Mouse (Mus musculus): ENCODE results near the gene Gpam. TPM values are rescaled to one million over a fixed set of nuclear protein-coding genes. Genes with fewer than 3 reads are reported as not detected.
"Not testable (repeated sequence)": the region's sequence is repeated elsewhere in the genome, so short reads cannot be mapped to it uniquely, and the experiment has no call there.

The Gpam gene
- 0.60 and 2.5 TPM in 2 replicates for polyA plus RNA-seq (2012; ENCODE audit: insufficient read depth, low replicate concordance)

DNA sequence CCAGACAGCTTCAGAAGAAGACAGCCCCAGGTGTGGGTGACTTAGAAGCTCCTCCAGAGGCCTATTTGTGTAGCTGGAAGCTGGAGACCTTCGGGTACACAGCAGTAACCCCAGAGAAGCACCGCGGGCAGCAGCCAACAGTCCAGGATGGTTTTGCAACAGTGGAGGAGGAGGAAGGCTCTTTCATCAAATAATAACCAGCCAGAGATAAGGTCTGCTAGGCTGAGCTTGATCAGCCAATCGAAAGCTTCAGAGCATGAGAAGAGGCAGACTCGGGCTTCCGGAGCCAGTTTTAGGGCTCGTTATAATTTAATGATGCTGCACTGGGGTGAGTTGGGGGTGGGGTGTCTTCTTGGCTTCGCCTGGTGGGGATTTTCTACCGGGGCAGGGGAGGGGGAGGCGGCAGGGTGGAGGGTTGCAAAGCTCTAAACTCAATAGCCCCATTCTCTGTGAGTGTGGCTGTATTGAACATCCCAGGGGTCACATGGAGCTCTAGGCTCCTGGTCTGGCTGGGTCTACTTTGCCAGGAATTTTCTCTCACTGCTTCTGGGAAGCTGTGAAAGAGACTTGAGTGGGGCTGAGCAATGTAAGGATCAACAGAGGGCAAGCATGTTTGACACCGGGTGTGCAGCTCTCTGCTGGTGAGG is at the start of gene Gpam:
Gene Gpam, minus strand, starts transcription at position 167 of the 647 bp plus-strand sequence.
- Histone ChIP-seq H3K36me3 (replicated peaks; ENCODE audit: low read length) (no peaks in the 10 kb centered on the region), H3K9me3 (no peaks in the 10 kb centered on the region), H3K4me1 (peaks cover 7% of the 10 kb centered on the region; the same call in 1 of the 2 replicates), H3K27me3 (replicated peaks) (peaks cover 15% of the 10 kb centered on the region), H3K4me3 (replicated peaks) (no peak within 1 kb of the TSS)
- TF ChIP-seq FLI1 (IDR thresholded peaks at IDR 0.05; ENCODE audit: low read length) = no peak
- no peak for TF ChIP-seq GATA1 (IDR thresholded peaks at IDR 0.05; ENCODE audit: borderline replicate concordance, low read length)

DNA sequence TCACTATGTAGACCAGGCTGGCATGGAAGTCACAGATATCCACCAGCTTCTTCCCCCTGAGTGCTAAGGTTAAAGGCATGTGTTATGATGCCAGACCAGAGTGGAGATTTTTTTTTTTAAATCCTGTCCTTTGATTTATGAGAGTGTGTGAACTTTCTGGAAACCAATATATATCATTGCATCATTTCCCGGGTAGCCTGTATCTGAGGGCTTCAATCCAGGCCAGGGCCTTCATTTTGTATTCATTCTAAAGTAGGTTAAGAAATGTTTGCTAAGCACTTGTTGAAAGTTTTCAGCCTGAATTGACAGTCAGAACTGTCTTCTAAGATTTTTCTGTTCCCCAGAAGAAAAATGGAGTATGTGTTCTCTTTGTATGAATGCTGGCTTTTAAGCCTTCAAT is 44.5 kb upstream of the Gpam start:
- Histone ChIP-seq H3K4me1 (no peaks in the 10 kb centered on the region), H3K36me3 (replicated peaks; ENCODE audit: low read length) (no peaks in the 10 kb centered on the region), H3K4me3 (replicated peaks) (no peak overlapping the region), H3K27me3 (replicated peaks) (peaks cover 7% of the 10 kb centered on the region), H3K9me3 (peaks cover 28% of the 10 kb centered on the region)
- TF ChIP-seq GATA1 (IDR thresholded peaks at IDR 0.05; ENCODE audit: borderline replicate concordance, low read length) = no peak
- no peak for TF ChIP-seq FLI1 (IDR thresholded peaks at IDR 0.05; ENCODE audit: low read length)

GRCm38 (mm10) chr19:55170399-55170798 is 43.4 kb upstream of the Gpam start:
- H3K36me3 ChIP-seq (replicated peaks; ENCODE audit: low read length) = no peaks in the 10 kb centered on the region
- H3K4me3 ChIP-seq (replicated peaks) = no peak overlapping the region
- TF ChIP-seq FLI1 (IDR thresholded peaks at IDR 0.05; ENCODE audit: low read length) (no peak), GATA1 (IDR thresholded peaks at IDR 0.05; ENCODE audit: borderline replicate concordance, low read length) (no peak)
- peaks cover 3% of the 10 kb centered on the region for H3K27me3 ChIP-seq (replicated peaks)
- peaks cover 28% of the 10 kb centered on the region for H3K9me3 ChIP-seq
- H3K4me1 ChIP-seq = no peaks in the 10 kb centered on the region

GRCm38 (mm10) chr19:55169236-55169729 is 42.2 kb upstream of the Gpam start:
- H3K4me3 ChIP-seq (replicated peaks); H3K36me3 ChIP-seq (replicated peaks; ENCODE audit: low read length); H3K4me1 ChIP-seq; H3K27me3 ChIP-seq (replicated peaks): not testable (repeated sequence)
- H3K9me3 ChIP-seq = peaks cover 28% of the 10 kb centered on the region

GRCm38 (mm10) chr19:55168360-55168759 is 41.3 kb upstream of the Gpam start:
- H3K36me3 ChIP-seq (replicated peaks; ENCODE audit: low read length) = no peaks in the 10 kb centered on the region
- no peak for TF ChIP-seq GATA1 (IDR thresholded peaks at IDR 0.05; ENCODE audit: borderline replicate concordance, low read length)
- TF ChIP-seq FLI1 (IDR thresholded peaks at IDR 0.05; ENCODE audit: low read length) = no peak
- no peak overlapping the region for H3K4me3 ChIP-seq (replicated peaks)
- peaks cover 28% of the 10 kb centered on the region for H3K9me3 ChIP-seq
- peaks cover 4% of the 10 kb centered on the region for H3K27me3 ChIP-seq (replicated peaks)
- no peaks in the 10 kb centered on the region for H3K4me1 ChIP-seq

- Histone ChIP-seq H3K4me3 (replicated peaks) (no peak overlapping the region), H3K4me1 (no peaks in the 10 kb centered on the region), H3K27me3 (replicated peaks) (peaks cover 4% of the 10 kb centered on the region), H3K36me3 (replicated peaks; ENCODE audit: low read length) (no peaks in the 10 kb centered on the region), H3K9me3 (peaks cover 28% of the 10 kb centered on the region)
- TF ChIP-seq FLI1 (IDR thresholded peaks at IDR 0.05; ENCODE audit: low read length) (no peak), GATA1 (IDR thresholded peaks at IDR 0.05; ENCODE audit: borderline replicate concordance, low read length) (no peak)
Observed at GRCm38 (mm10) chr19:55167741-55168140, 40.7 kb upstream of the Gpam start.

DNA sequence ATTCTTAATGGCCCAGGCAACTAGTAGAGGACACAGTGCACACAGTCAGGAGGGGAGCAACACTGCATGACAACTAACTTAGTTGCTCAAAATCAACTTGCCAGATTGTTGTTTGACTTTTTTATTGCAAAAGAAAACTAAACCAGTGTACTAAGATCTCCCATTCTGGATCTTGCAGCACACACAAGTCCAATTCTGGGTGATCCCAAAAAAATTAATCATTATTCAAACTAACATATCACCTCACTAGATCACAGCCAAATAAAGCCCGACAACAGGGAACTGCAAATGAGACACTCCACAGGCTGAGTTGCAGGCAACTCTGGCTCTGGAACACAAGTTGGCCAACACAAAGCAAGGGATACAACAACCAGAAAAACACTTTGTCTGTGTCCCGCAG is 39.7 kb upstream of the Gpam start:
- no peak for TF ChIP-seq FLI1 (IDR thresholded peaks at IDR 0.05; ENCODE audit: low read length)
- TF ChIP-seq GATA1 (IDR thresholded peaks at IDR 0.05; ENCODE audit: borderline replicate concordance, low read length) = no peak
- Histone ChIP-seq H3K4me1 (no peaks in the 10 kb centered on the region), H3K36me3 (replicated peaks; ENCODE audit: low read length) (no peaks in the 10 kb centered on the region), H3K27me3 (replicated peaks) (peaks cover 4% of the 10 kb centered on the region), H3K4me3 (replicated peaks) (no peak overlapping the region), H3K9me3 (peaks cover 28% of the 10 kb centered on the region)

- H3K9me3 ChIP-seq = peaks cover 25% of the 10 kb centered on the region
- H3K4me3 ChIP-seq (replicated peaks) = no peak overlapping the region
- H3K4me1 ChIP-seq = no peaks in the 10 kb centered on the region
- no peaks in the 10 kb centered on the region for H3K36me3 ChIP-seq (replicated peaks; ENCODE audit: low read length)
- peaks cover 4% of the 10 kb centered on the region for H3K27me3 ChIP-seq (replicated peaks)
- no peak for TF ChIP-seq GATA1 (IDR thresholded peaks at IDR 0.05; ENCODE audit: borderline replicate concordance, low read length)
Observed at GRCm38 (mm10) chr19:55165954-55166353, 38.9 kb upstream of the Gpam start.

GRCm38 (mm10) chr19:55165183-55165865 is 38.3 kb upstream of the Gpam start:
- H3K9me3 ChIP-seq = peaks cover 19% of the 10 kb centered on the region
- H3K4me3 ChIP-seq (replicated peaks) = no peak overlapping the region
- H3K27me3 ChIP-seq (replicated peaks) = peaks cover 4% of the 10 kb centered on the region
- no peak for TF ChIP-seq FLI1 (IDR thresholded peaks at IDR 0.05; ENCODE audit: low read length)
- TF ChIP-seq GATA1 (IDR thresholded peaks at IDR 0.05; ENCODE audit: borderline replicate concordance, low read length) = no peak
- no peaks in the 10 kb centered on the region for H3K4me1 ChIP-seq
- no peaks in the 10 kb centered on the region for H3K36me3 ChIP-seq (replicated peaks; ENCODE audit: low read length)

- TF ChIP-seq FLI1 (IDR thresholded peaks at IDR 0.05; ENCODE audit: low read length) = no peak
- Histone ChIP-seq H3K9me3 (peaks cover 8% of the 10 kb centered on the region; the same call in 1 of the 2 replicates), H3K4me3 (replicated peaks) (no peak overlapping the region), H3K36me3 (replicated peaks; ENCODE audit: low read length) (no peaks in the 10 kb centered on the region), H3K27me3 (replicated peaks) (peaks cover 4% of the 10 kb centered on the region), H3K4me1 (no peaks in the 10 kb centered on the region)
Observed at GRCm38 (mm10) chr19:55164162-55164561, 37.1 kb upstream of the Gpam start.

Data from megakaryocyte, embryonic 14.5 days (primary cell).